Comparison of ENCODE assay signal across 17 mouse cellular contexts in the genomic region with DNA sequence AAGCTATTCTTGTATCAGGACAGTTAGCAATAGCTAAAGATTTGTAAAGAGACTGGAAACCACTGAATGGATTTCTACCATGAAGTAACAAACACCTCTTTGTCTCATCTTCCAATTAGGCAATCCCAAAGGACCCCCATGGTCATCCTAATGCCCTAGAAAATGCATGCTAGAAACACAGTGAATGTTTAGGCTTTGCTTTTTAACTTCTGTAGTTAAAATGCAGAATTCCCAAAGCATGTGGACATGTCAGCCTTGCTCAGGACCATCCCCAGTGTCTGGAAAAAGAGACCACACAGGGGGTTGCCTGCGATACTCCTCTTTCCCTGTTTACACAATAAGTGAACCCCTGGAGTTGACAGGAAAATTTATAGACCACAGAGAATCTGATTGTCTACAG.
"Had no signal": no experiment of that assay in that cellular context is flagged by ENCODE, and none has a peak within 500 bp of the region (broad histone marks: within the 10 kb centered on the region; RNA-seq: fewer than 3 reads in every experiment).

No protein-coding gene starts in this region.

- H3K9me3 ChIP-seq: liver, embryonic 13.5 days; neural tube, embryonic 13.5 days had no signal

- DNase-seq: kidney, adult 2 months; kidney, postnatal 25 days; layer of hippocampus, adult 9-11 months; liver, embryonic 13.5 days; lung, adult 2 months; lung, postnatal 14 days; lung, postnatal 4 days; midbrain, embryonic 14.5 days; right cerebral cortex, postnatal 25 days; thymus, adult 2 months; thymus, postnatal 25 days had no signal

- H3K4me1 ChIP-seq: liver, embryonic 13.5 days had no signal

- H3K36me3 ChIP-seq: liver, embryonic 13.5 days; neural tube, embryonic 13.5 days had no signal

- ATAC-seq: intestine, postnatal 0 days had no signal

- H3K9ac ChIP-seq: liver, embryonic 13.5 days; neural tube, embryonic 13.5 days had no signal

- H3K27me3 ChIP-seq: liver, embryonic 13.5 days; neural tube, embryonic 13.5 days had no signal

- H3K27ac ChIP-seq: kidney, postnatal 0 days; layer of hippocampus, adult 2 months; left cerebral cortex, adult 2 months; liver, embryonic 13.5 days; neural tube, embryonic 13.5 days; stomach, postnatal 0 days had no signal

- H3K4me3 ChIP-seq: layer of hippocampus, adult 2 months; left cerebral cortex, adult 2 months; liver, embryonic 13.5 days; neural tube, embryonic 13.5 days had no signal

- H3K4me2 ChIP-seq: liver, embryonic 13.5 days; neural tube, embryonic 13.5 days had no signal
